Mouse (Mus musculus): ENCODE results near the gene Psat1. TPM values are rescaled to one million over a fixed set of nuclear protein-coding genes. Genes with fewer than 3 reads are reported as not detected.
A peak's percentile ranks its signal among the peaks of the same experiment; 100 is the strongest.

Gene Psat1
- total RNA-seq, 4 experiments from 2014 or later = 3.1 to 4.8 (median 4.0) TPM

DNA sequence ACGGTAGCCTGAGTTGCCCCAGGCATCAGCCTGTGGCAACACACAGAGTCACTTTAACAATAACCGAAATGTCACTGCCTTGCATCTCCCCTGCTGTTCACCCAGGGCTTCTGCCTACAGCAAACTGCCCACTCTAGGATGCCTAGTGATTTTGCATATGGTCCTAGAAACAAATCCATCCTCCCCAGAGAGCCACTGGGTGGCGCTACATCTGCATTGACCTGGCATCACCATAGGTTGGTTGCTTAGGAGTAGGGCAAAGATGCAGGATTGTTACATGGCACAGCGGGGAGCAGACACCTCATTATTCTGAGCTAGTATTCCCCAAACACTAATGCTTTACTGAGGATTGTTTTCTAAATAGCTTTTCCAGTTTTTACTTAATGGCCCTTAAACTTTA lies 80.3 kb downstream of the Psat1 start:
- peak; percentile 7 for DNase-seq (ENCODE audit: low spot score)

DNA sequence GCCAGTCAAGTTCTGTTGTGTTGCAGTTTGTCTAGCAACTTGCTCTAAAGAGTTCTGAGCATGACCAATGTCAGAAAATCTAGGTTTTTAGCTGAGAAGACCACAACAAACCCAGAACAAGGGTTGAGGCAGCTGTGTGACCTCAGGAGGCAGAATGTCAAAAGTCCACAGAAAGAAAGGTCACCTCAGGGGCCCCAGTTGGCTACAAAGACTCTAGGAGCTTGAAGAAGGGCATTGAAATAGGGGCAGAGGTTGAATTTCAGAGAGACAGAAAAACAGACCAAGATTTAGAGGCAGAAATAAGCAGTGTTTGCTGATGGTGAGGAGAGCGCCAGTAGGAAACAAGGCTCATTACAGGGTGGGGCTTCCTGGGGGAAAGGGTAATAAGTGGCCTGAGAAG lies 81.0 kb downstream of the Psat1 start:
- DNase-seq (ENCODE audit: low spot score) = no peak

DNA sequence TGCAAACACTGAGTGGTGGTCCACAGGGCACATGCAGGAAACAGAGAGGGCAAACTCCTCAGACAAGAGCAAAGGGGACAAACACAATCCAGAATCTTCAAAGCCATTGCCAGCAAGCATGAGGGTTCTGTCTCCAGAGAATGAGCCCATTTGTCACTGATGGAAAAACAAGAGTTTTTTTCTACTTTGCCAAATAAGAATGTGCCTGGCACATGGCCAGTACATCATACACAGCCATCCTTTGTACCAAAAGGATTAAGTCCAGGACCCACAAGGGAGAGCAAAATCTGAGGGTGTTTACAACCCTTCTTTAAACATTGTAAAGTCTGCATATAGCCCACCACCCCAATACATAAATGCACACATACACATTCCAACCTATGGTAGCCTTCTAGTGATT lies 81.7 kb downstream of the Psat1 start:
- no peak for DNase-seq (ENCODE audit: low spot score)

DNA sequence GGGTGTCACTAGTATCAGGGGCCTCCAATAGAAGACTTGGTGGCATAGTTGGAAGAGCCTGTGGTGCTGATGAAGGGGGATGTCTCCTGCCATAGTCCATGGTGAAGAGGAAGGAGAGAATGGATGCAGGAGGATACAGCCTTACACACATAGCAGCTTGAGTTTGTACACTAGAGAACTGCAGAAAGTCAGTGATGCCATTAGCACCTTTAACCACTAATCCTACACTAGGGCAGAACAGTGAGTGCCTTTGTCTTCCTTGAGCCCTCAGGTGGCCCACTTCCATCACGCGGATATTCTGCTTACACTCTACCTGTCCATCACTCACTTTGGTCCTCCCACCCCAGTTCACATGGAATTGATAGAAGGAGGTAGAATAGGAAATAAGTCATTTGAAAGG lies 83.0 kb downstream of the Psat1 start:
- no peak for DNase-seq (ENCODE audit: low spot score)

DNA sequence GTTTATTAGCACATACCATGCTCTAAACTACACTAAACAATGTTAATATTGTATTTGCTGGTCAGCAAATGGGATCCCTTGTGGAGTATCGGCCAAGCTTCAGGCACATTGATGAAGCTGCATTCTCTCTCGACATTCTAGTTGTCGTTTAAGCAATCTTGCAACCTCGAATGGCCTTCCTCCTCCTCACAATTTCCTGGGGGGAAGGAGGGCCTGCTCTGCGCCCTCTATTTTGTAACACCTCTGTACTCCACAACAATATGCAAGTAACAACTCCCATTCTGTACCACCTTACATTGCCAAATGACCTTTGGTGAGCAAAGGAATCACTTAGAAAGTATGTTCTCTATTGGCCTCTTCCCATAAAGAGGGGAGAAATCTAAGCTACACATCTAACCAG lies 91.8 kb downstream of the Psat1 start:
- no peak for DNase-seq (ENCODE audit: low spot score)

Other genes starting within 250 kb of the Psat1 start
- gene Cep78, start 37.7 kb upstream of the Psat1 start, total RNA-seq (2022) = 1 to 10 TPM; 3.5 to 3.7 (median 3.6) TPM
- 10 to 100 TPM; 20.5 to 23.7 (median 21.6) TPM for gene Gnaq, start 185.5 kb upstream of the Psat1 start, total RNA-seq (2022)

Data from heart, adult 8-10 months (tissue).